In the genomic region with DNA sequence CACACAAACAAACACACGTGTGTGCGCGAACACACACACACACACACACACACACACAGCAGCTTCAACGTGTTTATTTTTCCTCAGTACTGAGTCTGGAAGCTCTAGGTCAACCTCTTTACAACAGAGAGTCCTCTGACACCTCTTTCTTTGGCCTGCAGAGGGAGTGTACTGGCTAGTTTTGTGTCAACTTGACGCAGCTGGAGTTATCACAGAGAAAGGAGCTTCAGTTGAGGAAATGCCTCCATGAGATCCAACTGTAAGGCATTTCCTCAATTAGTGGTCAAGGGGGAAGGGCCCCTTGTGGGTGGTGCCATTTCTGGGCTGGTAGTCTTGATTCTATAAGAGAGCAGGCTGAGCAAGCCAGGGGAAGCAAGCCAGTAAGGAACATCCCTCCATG, we compare ENCODE assay signal across 10 mouse cellular contexts. TPM values are rescaled to one million over a fixed set of nuclear protein-coding genes. Genes with fewer than 3 reads are reported as not detected.
DNase-seq lines count a peak whose midpoint lies in the region; ATAC-seq lines count a peak whose summit lies in the region.
"Not testable (repeated sequence)": the region's sequence is repeated elsewhere in the genome, so short reads cannot be mapped to it uniquely, and the experiment has no call there.
"Had no signal": no experiment of that assay in that cellular context is flagged by ENCODE, and none has a peak within 500 bp of the region (broad histone marks: within the 10 kb centered on the region; RNA-seq: fewer than 3 reads in every experiment).

No protein-coding gene starts in this region.

- ATAC-seq in common myeloid progenitor, adult 5-6 weeks (replicated peaks; ENCODE audit: low read depth, poor library complexity, severe bottlenecking), result peak; percentile 49
- peak; percentile 58 for ATAC-seq in megakaryocyte, adult 5-6 weeks (ENCODE audit: poor library complexity, severe bottlenecking)

- H3K36me3 ChIP-seq in splenic B cell, adult 2 months (ENCODE audit: control insufficient read depth, insufficient read depth, low read length, poor library complexity, severe bottlenecking), result not testable (repeated sequence)

- DNase-seq in 3T3-L1 (ENCODE audit: low read depth, low spot score), result peak; percentile 30
- peak; percentile 51 for DNase-seq in NIH3T3 (ENCODE audit: low read depth)
- peak; percentile 10 for DNase-seq in induced T-regulatory cell, adult 2 months (ENCODE audit: low read depth)
- DNase-seq in kidney, postnatal 36 days, result peak; percentile 11 to 43
- DNase-seq in lung, adult 18-20 months, result peak; percentile 20 to 26
- peak; percentile 73 for DNase-seq in splenic B cell, adult 2 months (ENCODE audit: low read depth, low spot score)

- H3K27me3 ChIP-seq in splenic B cell, adult 2 months (ENCODE audit: control insufficient read depth, insufficient read depth, low read length, poor library complexity, severe bottlenecking), result not testable (repeated sequence)

RNA-seq across cellular contexts. Expression of gene Siglecf, which starts 1.5 kb away (rescaled TPM):
- total RNA-seq in common myeloid progenitor, adult 5-6 weeks (2017), result 18.8 and 22.1 TPM in 2 replicates
- total RNA-seq in megakaryocyte, adult 5-6 weeks (2015), result 9.6 and 9.9 TPM in 2 replicates
- 6.5 and 8.7 TPM in 2 replicates for total RNA-seq in megakaryocyte, adult 5-6 weeks (2017)
- total RNA-seq: gastrocnemius, adult 18-20 months; heart, postnatal 25 days had no signal

RNA-seq across cellular contexts. Expression of gene Zfp715, which starts 36.5 kb away (rescaled TPM):
- 20.1 and 36.6 TPM in 2 replicates for total RNA-seq in common myeloid progenitor, adult 5-6 weeks (2017)
- 19.6 and 23.7 TPM in 2 replicates for total RNA-seq in megakaryocyte, adult 5-6 weeks (2015)
- 15.9 and 23.5 TPM in 2 replicates for total RNA-seq in megakaryocyte, adult 5-6 weeks (2017)

RNA-seq across cellular contexts. Expression of gene Siglecg, which starts 58.4 kb away (rescaled TPM):
- 1.6 TPM in 2 replicates for total RNA-seq in common myeloid progenitor, adult 5-6 weeks (2017)
- 13.9 and 14.7 TPM in 2 replicates for total RNA-seq in megakaryocyte, adult 5-6 weeks (2015)
- 11.1 and 12.3 TPM in 2 replicates for total RNA-seq in megakaryocyte, adult 5-6 weeks (2017)
- total RNA-seq: gastrocnemius, adult 18-20 months had no signal

Comparison
In these comparisons a context has a peak if more than half of its experiments do, and no peak if none do; other contexts are left out.
1. Peak in every context shown above with its lines: DNase-seq and ATAC-seq.
2. DNase-seq: peak in every context shown above with its lines; median percentile 73 in splenic B cell, adult 2 months; 51 in NIH3T3; 30 in 3T3-L1; 27 in kidney, postnatal 36 days; 23 in lung, adult 18-20 months; 10 in induced T-regulatory cell, adult 2 months.